Mouse (Mus musculus) testis, postnatal 14 days (tissue): Measurements from ENCODE around the gene Ptch2.

Experiments
- DNase-seq: peaks from one replicate; pipeline ENCODE4 v3.0.0; 2021; ENCODE audit warnings: low spot score

The Ptch2 gene

DNA sequence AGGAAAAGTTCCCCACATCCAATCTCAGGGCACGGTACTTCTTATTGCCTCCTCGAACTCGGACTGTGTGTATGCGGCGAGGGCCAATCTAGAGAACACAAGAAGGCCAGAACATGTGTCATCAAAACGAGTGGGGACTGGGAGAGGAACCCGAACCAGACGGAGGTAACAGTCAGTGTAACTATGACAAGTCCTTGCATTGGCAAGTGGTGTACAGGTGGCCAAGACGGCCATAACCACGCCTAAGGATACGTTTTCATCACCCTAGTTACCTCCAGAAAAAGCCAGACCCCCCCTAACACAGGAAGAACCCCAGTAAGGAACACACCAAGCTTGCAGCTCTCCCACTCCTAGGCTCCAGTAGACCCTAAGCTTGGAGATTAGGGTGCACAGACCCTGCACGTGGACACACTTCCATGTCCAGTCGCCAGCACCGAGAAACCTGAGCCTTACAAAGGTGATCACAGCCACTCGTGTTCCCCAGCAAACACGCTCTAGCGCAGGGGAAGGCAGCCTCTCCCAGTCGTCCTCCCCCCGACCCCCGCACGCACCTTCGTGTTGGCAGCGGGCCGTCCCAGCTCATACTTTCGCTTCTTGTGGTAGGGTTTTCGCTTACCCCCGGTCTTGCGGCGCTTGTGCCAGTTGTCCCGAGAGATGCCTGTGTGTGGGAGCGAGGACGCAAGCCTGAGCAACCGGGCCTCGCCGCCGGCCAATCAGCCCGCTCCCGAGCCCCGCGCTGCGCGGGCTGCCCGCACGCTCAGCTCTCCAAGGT is 59.3 kb downstream of the Ptch2 start:
- DNase-seq = no peak

- DNase-seq = peak; percentile 90
Observed at GRCm38 (mm10) chr4:117155792-117156355, 60.0 kb downstream of the Ptch2 start, which contains the start of gene Rps8. Rps8 (minus strand) TSS chr4:117156243.

- no peak for DNase-seq
Observed at GRCm38 (mm10) chr4:117156372-117156771, 60.5 kb downstream of the Ptch2 start.

GRCm38 (mm10) chr4:117159666-117160065 is 63.8 kb downstream of the Ptch2 start:
- DNase-seq = no peak

- DNase-seq = no peak
Observed at GRCm38 (mm10) chr4:117161183-117161582, 65.3 kb downstream of the Ptch2 start.
